In genomic region chr1:118320696-118321095, GRCm38 (mm10) we compare ENCODE assay signal across 10 mouse cellular contexts. TPM values are rescaled to one million over a fixed set of nuclear protein-coding genes. Genes with fewer than 3 reads are reported as not detected.
A peak's percentile ranks its signal among the peaks of the same experiment; 100 is the strongest.
DNase-seq lines count a peak whose midpoint lies in the region; ATAC-seq and TF ChIP-seq lines count a peak whose summit lies in the region.
"Had no signal": no experiment of that assay in that cellular context is flagged by ENCODE, and none has a peak within 500 bp of the region (broad histone marks: within the 10 kb centered on the region; RNA-seq: fewer than 3 reads in every experiment).

No protein-coding gene starts in this region.

- H3K9me3 ChIP-seq in lung, embryonic 14.5 days (ENCODE audit: low read depth, low read length) = no peaks in the 10 kb centered on the region
- H3K9me3 ChIP-seq: heart, embryonic 15.5 days; megakaryocyte, embryonic 14.5 days had no signal

- no peak overlapping the region for H3K4me3 ChIP-seq in lung, embryonic 14.5 days (ENCODE audit: low read depth, low read length)
- no peak overlapping the region for H3K4me3 ChIP-seq in lung, adult 2 months (replicated peaks; ENCODE audit: extremely low read depth, low read depth, low read length)
- H3K4me3 ChIP-seq in cerebellum, adult 2 months (replicated peaks; ENCODE audit: insufficient read depth, low read depth, low read length) = no peak overlapping the region
- no peak overlapping the region for H3K4me3 ChIP-seq in liver, adult 2 months (ENCODE audit: insufficient read depth, low read depth, low read length)

- H3K79me2 ChIP-seq in liver, adult 2 months (ENCODE audit: control insufficient read depth, insufficient read depth, low read length) = peaks cover 17% of the 10 kb centered on the region

- no peaks in the 10 kb centered on the region for H3K4me1 ChIP-seq in lung, embryonic 14.5 days (ENCODE audit: insufficient read depth)
- peaks cover 4% of the 10 kb centered on the region; the same call in 1 of the 2 replicates for H3K4me1 ChIP-seq in lung, adult 2 months (ENCODE audit: control insufficient read depth, insufficient read depth, low read length)
- H3K4me1 ChIP-seq in cerebellum, adult 2 months (ENCODE audit: control insufficient read depth, insufficient read depth, low read length) = peaks cover 4% of the 10 kb centered on the region
- peaks cover 6% of the 10 kb centered on the region for H3K4me1 ChIP-seq in liver, adult 2 months (ENCODE audit: control insufficient read depth, insufficient read depth, low read length)

- H3K4me2 ChIP-seq in lung, embryonic 14.5 days = no peak overlapping the region

- peak; percentile 56 for TF ChIP-seq CTCF in lung, embryonic 14.5 days (IDR thresholded peaks at IDR 0.05; ENCODE audit: low read depth)
- TF ChIP-seq CTCF in lung, adult 2 months (IDR thresholded peaks at IDR 0.05; ENCODE audit: insufficient read depth, low read length) = no peak
- peak; percentile 15; the same call in 1 of the 2 replicates for TF ChIP-seq CTCF in cerebellum, adult 2 months (IDR thresholded peaks at IDR 0.05; ENCODE audit: borderline replicate concordance, insufficient read depth, low read depth, low read length)
- peak; percentile 24; the same call in 1 of the 2 replicates for TF ChIP-seq CTCF in liver, adult 2 months (IDR thresholded peaks at IDR 0.05; ENCODE audit: low read depth, low read length)

- no peak for ATAC-seq in CD4-positive, CD25-positive, alpha-beta regulatory T cell, adult 4 months
- no peak for ATAC-seq in lung, embryonic 14.5 days (ENCODE audit: insufficient read depth)

- peak; percentile 66 for DNase-seq in CD4-positive, CD25-positive, alpha-beta regulatory T cell, adult 2 months (ENCODE audit: low read depth, low spot score)
- peak; percentile 55 for DNase-seq in lung, embryonic 14.5 days
- DNase-seq in lung, adult 2 months = no peak
- DNase-seq in cerebellum, adult 2 months = peak; percentile 19 to 28
- DNase-seq in liver, adult 2 months (ENCODE audit: extremely low read depth, low read depth, low spot score) = peak; percentile 30
- DNase-seq in thymus, postnatal 10 days (ENCODE audit: low spot score in 2 of 2) = peak; percentile 20 to 25
- no peak for DNase-seq in frontal cortex, postnatal 10 days (ENCODE audit: low spot score in 2 of 2)

- WGBS in lung, embryonic 14.5 days = 62% methylated on average over 2 of the region's 2 CpGs
- 61% methylated on average over 2 of the region's 2 CpGs for WGBS in lung, adult 2 months
- WGBS in cerebellum, adult 2 months = 72% methylated on average over 2 of the region's 2 CpGs
- WGBS in liver, adult 2 months = 68% methylated on average over 2 of the region's 2 CpGs

- H3K9ac ChIP-seq in lung, embryonic 14.5 days = no peak overlapping the region
- H3K9ac ChIP-seq in liver, adult 2 months (ENCODE audit: low read depth, low read length) = no peak overlapping the region

- H3K36me3 ChIP-seq in lung, embryonic 14.5 days (ENCODE audit: insufficient read depth) = peaks cover 20% of the 10 kb centered on the region
- H3K36me3 ChIP-seq in liver, adult 2 months (ENCODE audit: control insufficient read depth, insufficient read depth, low read length) = no peaks in the 10 kb centered on the region; the same call in 1 of the 2 replicates

- TF ChIP-seq POLR2A in lung, adult 2 months (IDR thresholded peaks at IDR 0.05; ENCODE audit: borderline replicate concordance, extremely low read depth, low read depth, low read length) = no peak
- TF ChIP-seq POLR2A in cerebellum, adult 2 months (IDR thresholded peaks at IDR 0.05; ENCODE audit: borderline replicate concordance, insufficient read depth, low read length) = no peak
- no peak for TF ChIP-seq POLR2A in liver, adult 2 months (IDR thresholded peaks at IDR 0.05; ENCODE audit: extremely low read depth, insufficient read depth, low read length)

- no peak overlapping the region for H3K27ac ChIP-seq in lung, embryonic 14.5 days (ENCODE audit: low read depth)
- no peak overlapping the region for H3K27ac ChIP-seq in cerebellum, adult 2 months (ENCODE audit: insufficient read depth, low read length)
- H3K27ac ChIP-seq in liver, adult 2 months (replicated peaks; ENCODE audit: insufficient read depth, low read depth, low read length) = no peak overlapping the region
- H3K27ac ChIP-seq: heart, embryonic 15.5 days had no signal

- no peaks in the 10 kb centered on the region for H3K27me3 ChIP-seq in lung, embryonic 14.5 days (ENCODE audit: insufficient read depth, low read length)
- no peaks in the 10 kb centered on the region for H3K27me3 ChIP-seq in cerebellum, adult 2 months (ENCODE audit: control insufficient read depth, insufficient read depth, low read length)
- no peaks in the 10 kb centered on the region for H3K27me3 ChIP-seq in liver, adult 2 months (ENCODE audit: control insufficient read depth, insufficient read depth, low read length)

RNA-seq across cellular contexts. Expression of gene Nifk, which starts 0.9 kb away (rescaled TPM):
- polyA plus RNA-seq in CD4-positive, CD25-positive, alpha-beta regulatory T cell, adult 4 months (2017; shearing (Covaris generic)) = 10 to 100 TPM; 54.2 to 74.1 TPM
- polyA plus RNA-seq in lung, embryonic 14.5 days (2014; fragmentation: Nextera tagmentation; extraction: Ambion mirVana) = 83.1 and 90.4 TPM in 2 replicates
- 2.7 and 5.9 TPM in 2 replicates for polyA plus RNA-seq in lung, adult 2 months (2012; rRNA removed)
- polyA plus RNA-seq in cerebellum, adult 2 months (2012; rRNA removed) = 23.0 and 24.0 TPM in 2 replicates
- 18.2 and 20.8 TPM in 2 replicates for total RNA-seq in liver, adult 2 months (2014; rRNA removed)
- polyA plus RNA-seq in liver, adult 2 months (2012; rRNA removed) = 4.3 and 4.8 TPM in 2 replicates

RNA-seq across cellular contexts. Expression of gene Tsn, which starts 9.2 kb away (rescaled TPM):
- 100 to 1,000 TPM; 224 to 236 TPM for polyA plus RNA-seq in CD4-positive, CD25-positive, alpha-beta regulatory T cell, adult 4 months (2017; shearing (Covaris generic))
- 325 and 327 TPM in 2 replicates for polyA plus RNA-seq in lung, embryonic 14.5 days (2014; fragmentation: Nextera tagmentation; extraction: Ambion mirVana)
- 37.5 and 41.5 TPM in 2 replicates for polyA plus RNA-seq in lung, adult 2 months (2012; rRNA removed)
- 105 and 111 TPM in 2 replicates for polyA plus RNA-seq in cerebellum, adult 2 months (2012; rRNA removed)
- 28.9 and 34.5 TPM in 2 replicates for total RNA-seq in liver, adult 2 months (2014; rRNA removed)
- polyA plus RNA-seq in liver, adult 2 months (2012; rRNA removed) = 37.0 and 37.1 TPM in 2 replicates

Comparison
In these comparisons a context has a peak if more than half of its experiments do, and no peak if none do; other contexts are left out.
1. DNase-seq: peak in CD4-positive, CD25-positive, alpha-beta regulatory T cell, adult 2 months (single experiment), lung, embryonic 14.5 days (single experiment), cerebellum, adult 2 months (2 of 2), liver, adult 2 months (single experiment) and thymus, postnatal 10 days (2 of 2); none in lung, adult 2 months (single experiment) and frontal cortex, postnatal 10 days (0 of 2).